Mouse (Mus musculus): ENCODE measurements around the gene Gm45716. TPM values are rescaled to one million over a fixed set of nuclear protein-coding genes. Genes with fewer than 3 reads are reported as not detected.
A peak's percentile ranks its signal among the peaks of the same experiment; 100 is the strongest.

Gene Gm45716
- polyA plus RNA-seq, 1 experiment from 2014 or later = 21.3 TPM

DNA sequence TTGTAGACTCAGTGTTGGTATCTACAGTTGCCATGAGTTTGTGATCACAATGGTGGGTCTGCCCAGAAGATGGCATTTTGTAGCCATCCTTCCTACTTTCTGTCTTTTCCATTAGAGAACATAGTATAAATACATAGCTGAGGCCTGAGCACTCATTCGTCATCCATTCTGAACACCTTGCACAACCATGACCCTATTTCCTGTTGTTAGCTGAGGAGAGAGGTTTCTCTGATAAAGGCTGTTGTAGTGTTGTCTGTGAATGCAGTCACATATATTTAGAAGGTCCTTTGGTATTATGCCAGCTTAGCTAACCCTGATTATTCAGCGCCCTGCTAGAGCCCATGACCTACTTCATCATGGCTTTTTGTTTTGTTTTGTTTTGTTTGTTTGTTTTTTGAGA lies 54.4 kb downstream of the Gm45716 start:
- Histone ChIP-seq H3K9ac (no peak overlapping the region), H3K4me1 (no peaks in the 10 kb centered on the region), H3K4me2 (no peak overlapping the region), H3K4me3 (no peak overlapping the region), H3K27me3 (no peaks in the 10 kb centered on the region), H3K36me3 (ENCODE audit: poor library complexity, severe bottlenecking) (no peaks in the 10 kb centered on the region), H3K27ac (no peak overlapping the region), H3K9me3 (replicated peaks) (no peaks in the 10 kb centered on the region)
- ATAC-seq = no peak
- WGBS = 90% methylated on average over 2 of the region's 2 CpGs

DNA sequence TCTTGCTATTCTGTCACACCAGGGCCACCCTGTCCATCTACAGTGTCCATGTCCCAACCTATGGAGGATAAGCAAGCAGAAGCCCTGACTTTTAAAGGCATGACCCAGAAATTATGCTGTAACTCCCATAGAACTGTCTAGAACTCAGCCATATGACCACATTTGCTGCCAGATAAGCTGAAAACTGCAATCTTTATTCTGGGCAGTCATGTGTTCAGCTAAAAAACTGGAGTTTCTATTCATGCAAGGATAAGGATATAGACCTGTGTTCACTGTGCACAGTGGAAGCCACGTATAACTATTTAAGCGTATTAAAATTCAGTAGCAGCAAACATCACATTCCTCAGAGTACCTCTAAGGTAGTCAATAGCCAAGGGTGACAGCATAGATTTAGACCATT lies 55.8 kb downstream of the Gm45716 start:
- WGBS = 94% methylated on average over 2 of the region's 2 CpGs
- no peak overlapping the region for H3K4me2 ChIP-seq
- no peak overlapping the region for H3K9ac ChIP-seq
- H3K27me3 ChIP-seq = no peaks in the 10 kb centered on the region
- no peak for ATAC-seq
- no peaks in the 10 kb centered on the region for H3K36me3 ChIP-seq (ENCODE audit: poor library complexity, severe bottlenecking)
- no peaks in the 10 kb centered on the region for H3K9me3 ChIP-seq (replicated peaks)
- no peaks in the 10 kb centered on the region for H3K4me1 ChIP-seq
- no peak overlapping the region for H3K4me3 ChIP-seq
- H3K27ac ChIP-seq = no peak overlapping the region

DNA sequence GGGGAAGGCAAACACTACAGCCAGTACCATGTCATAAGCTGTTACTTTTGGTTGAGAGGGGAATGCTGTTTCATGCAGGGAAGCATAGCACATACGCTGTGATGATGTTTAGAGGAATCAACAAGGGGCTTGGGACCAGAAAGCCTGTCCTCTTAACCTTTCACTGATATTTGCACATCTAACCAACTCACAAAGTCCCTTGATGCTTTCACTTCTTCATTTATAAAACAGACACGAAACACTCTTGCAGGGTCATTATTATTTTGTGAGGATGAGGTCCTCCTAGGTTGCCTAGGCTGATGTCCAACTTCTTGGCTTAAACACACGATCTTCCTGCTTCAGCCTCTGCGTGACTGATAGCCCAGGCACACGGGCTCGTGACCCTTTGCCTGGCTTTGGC lies 58.1 kb downstream of the Gm45716 start:
- no peak overlapping the region for H3K4me3 ChIP-seq
- 91% methylated on average over 6 of the region's 6 CpGs for WGBS
- no peaks in the 10 kb centered on the region for H3K27me3 ChIP-seq
- H3K27ac ChIP-seq = no peak overlapping the region
- no peaks in the 10 kb centered on the region for H3K9me3 ChIP-seq (replicated peaks)
- H3K4me2 ChIP-seq = no peak overlapping the region
- ATAC-seq = no peak
- peaks cover 12% of the 10 kb centered on the region for H3K4me1 ChIP-seq
- no peak overlapping the region for H3K9ac ChIP-seq
- no peaks in the 10 kb centered on the region for H3K36me3 ChIP-seq (ENCODE audit: poor library complexity, severe bottlenecking)

DNA sequence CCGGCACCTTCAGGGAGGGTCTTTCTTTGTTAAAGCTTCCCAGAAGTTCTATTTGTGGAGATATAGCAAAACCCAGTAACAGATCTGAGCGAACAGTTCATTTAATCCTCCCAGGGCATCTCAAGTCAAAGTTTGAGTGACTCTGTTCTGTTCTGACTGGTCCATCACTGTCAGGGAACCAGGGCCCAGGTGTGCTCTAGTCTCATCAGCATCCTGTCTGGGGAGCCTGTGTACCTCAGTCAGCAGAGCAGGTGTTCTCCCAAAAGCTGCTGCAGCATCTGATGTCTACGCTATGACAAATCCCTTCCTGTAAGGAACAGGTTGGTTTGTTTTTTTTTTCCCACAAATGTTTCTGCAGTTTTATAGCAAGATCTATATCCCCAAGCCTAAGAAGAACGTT lies 59.2 kb downstream of the Gm45716 start:
- H3K9me3 ChIP-seq (replicated peaks) = no peaks in the 10 kb centered on the region
- 90% methylated on average over 4 of the region's 4 CpGs for WGBS
- H3K27ac ChIP-seq = no peak overlapping the region

DNA sequence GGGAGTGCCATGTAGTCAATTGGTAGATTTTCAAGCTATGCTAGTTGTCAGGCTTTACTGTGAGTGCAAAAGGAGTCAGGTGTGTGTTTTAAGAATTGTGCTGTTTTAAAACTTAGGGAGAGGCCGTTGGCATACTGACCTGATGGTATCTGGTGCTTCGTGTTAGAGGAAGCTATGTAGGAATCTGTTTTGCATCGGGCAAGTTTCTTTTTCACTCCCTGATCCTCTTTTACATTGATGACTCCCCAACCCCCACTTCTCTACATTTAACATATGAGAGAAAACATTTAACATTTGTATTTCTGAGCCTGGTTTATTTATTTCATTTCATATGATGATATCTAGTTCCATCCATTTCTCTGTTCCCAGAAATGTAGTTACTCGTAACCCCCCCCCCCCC lies 60.3 kb downstream of the Gm45716 start:
- Histone ChIP-seq H3K27ac (no peak overlapping the region), H3K27me3 (no peaks in the 10 kb centered on the region), H3K9me3 (replicated peaks) (no peaks in the 10 kb centered on the region), H3K4me2 (no peak overlapping the region), H3K4me3 (no peak overlapping the region), H3K9ac (no peak overlapping the region), H3K36me3 (ENCODE audit: poor library complexity, severe bottlenecking) (no peaks in the 10 kb centered on the region), H3K4me1 (peaks cover 33% of the 10 kb centered on the region)
- WGBS = 82% methylated on average over 4 of the region's 4 CpGs
- no peak for ATAC-seq

More for the DNA sequence above, 59.2 kb downstream of the Gm45716 start:
- H3K36me3 ChIP-seq (ENCODE audit: poor library complexity, severe bottlenecking) = no peaks in the 10 kb centered on the region
- H3K27me3 ChIP-seq = no peaks in the 10 kb centered on the region
- H3K9ac ChIP-seq = no peak overlapping the region
- H3K4me3 ChIP-seq = no peak overlapping the region
- H3K4me2 ChIP-seq = no peak overlapping the region
- H3K4me1 ChIP-seq = peaks cover 22% of the 10 kb centered on the region
- ATAC-seq = no peak

DNA sequence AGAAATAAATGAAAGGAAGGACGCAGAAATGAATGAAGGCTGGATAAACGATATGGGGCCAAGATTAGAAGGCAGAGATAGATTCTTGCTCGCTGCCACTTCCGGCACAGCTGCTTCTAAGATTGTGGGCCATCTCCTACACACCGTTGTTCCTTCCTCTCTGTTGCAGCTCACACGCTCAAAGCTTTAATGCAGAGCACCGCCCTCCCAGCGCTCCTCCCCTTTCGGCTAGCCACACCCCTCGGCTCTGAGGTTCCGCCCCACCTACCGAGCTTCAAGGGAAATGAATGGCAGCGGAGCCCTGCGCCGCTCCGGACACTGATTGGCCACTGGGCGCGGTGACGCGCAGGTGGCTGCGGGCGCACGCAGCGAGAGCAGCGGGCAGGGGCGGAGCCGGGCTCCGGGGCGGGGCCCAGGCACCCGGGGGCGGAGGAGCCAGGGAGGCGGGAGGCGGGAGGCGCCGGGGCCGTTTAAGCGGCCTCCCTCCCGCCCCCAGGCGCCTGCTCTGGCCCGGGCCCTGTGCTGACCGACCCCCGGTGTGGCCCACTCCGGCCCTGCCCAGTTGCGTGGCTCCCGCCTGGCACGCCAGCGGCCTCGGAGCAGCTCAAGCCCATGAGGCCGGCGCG lies 61.7 kb downstream of the Gm45716 start, which contains the start of gene Mmd:
TSS of gene Mmd (plus strand) at position 432 of the 626 bp plus-strand sequence.
- H3K4me3 ChIP-seq = peak within 1 kb of the TSS; percentile 81
- H3K4me2 ChIP-seq = peak within 1 kb of the TSS; percentile 81
- H3K9me3 ChIP-seq (replicated peaks) = no peaks in the 10 kb centered on the region
- WGBS = under 1% methylated on average over 42 of the region's 51 CpGs
- H3K9ac ChIP-seq = peak within 1 kb of the TSS; percentile 92
- no peaks in the 10 kb centered on the region for H3K36me3 ChIP-seq (ENCODE audit: poor library complexity, severe bottlenecking)
- peak within 1 kb of the TSS; percentile 90 for H3K27ac ChIP-seq
- H3K27me3 ChIP-seq = no peaks in the 10 kb centered on the region
- ATAC-seq = peak; percentile 99
- peaks cover 33% of the 10 kb centered on the region for H3K4me1 ChIP-seq

DNA sequence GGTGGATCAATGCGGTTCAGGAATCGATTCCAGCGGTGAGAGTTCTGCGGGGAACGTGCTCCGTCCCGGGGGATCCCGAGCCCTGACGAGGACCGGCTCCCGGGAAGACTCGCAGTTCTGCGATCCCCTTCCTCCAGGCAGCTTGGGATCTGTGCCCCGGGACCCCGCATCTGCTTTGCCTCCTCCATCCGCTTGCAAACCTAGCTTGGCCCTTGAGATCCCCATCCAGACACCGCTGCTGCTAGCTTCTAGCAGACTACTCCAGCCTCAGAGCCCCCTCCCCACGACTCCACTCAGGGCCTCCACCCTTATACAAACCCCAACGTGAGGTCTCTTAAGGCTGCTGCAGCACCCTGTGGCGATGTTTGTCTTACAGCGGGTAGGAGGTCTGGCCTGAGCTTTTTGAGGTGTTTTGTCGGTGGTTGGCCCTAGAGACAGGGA lies 62.2 kb downstream of the Gm45716 start:
- H3K36me3 ChIP-seq (ENCODE audit: poor library complexity, severe bottlenecking) = no peaks in the 10 kb centered on the region
- no peak; the same call in 1 of the 2 replicates for ATAC-seq
- H3K4me2 ChIP-seq = peak overlapping the region; percentile 81
- WGBS = 0% methylated on average over 22 of the region's 22 CpGs
- no peaks in the 10 kb centered on the region for H3K27me3 ChIP-seq
- peaks cover 33% of the 10 kb centered on the region for H3K4me1 ChIP-seq
- H3K9ac ChIP-seq = peak overlapping the region; percentile 92
- peak overlapping the region; percentile 81 for H3K4me3 ChIP-seq
- no peaks in the 10 kb centered on the region for H3K9me3 ChIP-seq (replicated peaks)
- H3K27ac ChIP-seq = peak overlapping the region; percentile 90

DNA sequence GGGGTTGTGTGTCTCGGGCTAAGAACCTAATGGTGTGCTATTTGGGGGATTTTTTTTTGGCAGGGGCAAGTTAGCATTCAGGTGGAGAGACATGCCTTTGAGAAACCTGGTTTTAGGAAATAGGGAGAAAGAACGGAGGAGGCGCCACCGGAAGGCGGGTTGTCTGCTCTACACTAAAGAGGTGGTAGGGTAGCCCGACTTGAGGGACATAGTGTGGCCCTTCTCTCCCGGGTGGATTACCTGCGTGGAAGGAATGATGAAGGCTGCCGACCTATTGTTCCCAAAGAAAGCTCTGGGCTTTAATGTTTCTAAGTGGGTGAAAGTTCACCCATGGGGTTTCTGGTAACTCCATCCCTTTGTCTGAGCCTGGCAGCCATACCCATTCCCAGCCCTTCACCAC lies 62.7 kb downstream of the Gm45716 start:
- WGBS = 2% methylated on average over 9 of the region's 9 CpGs
- ATAC-seq = no peak
- H3K9ac ChIP-seq = peak overlapping the region; percentile 92
- no peaks in the 10 kb centered on the region for H3K9me3 ChIP-seq (replicated peaks)
- H3K4me2 ChIP-seq = peak overlapping the region; percentile 81
- H3K4me1 ChIP-seq = peaks cover 33% of the 10 kb centered on the region
- H3K27ac ChIP-seq = peak overlapping the region; percentile 90; the same call in 1 of the 2 replicates
- no peaks in the 10 kb centered on the region for H3K27me3 ChIP-seq
- no peaks in the 10 kb centered on the region for H3K36me3 ChIP-seq (ENCODE audit: poor library complexity, severe bottlenecking)
- peak overlapping the region; percentile 81 for H3K4me3 ChIP-seq

DNA sequence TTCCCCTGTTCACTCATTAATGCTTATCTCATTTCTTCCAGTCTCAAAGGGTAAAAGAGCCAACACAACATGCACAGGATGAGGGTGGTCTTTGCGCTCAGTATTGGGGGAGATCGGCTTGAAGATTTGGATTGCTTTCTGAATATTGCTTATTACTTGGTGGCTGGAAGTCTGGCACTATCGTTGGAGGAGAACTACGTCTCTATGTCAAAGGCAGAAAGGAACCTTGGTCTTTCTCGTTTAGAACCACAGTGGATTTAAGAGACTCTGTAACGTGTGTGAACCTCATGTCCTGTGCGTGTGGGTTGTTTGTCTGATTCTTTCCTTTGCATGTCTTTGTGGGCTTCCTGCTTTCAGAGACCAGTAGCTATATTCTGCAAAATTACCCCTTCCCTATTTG lies 63.2 kb downstream of the Gm45716 start:
- H3K4me1 ChIP-seq = peaks cover 33% of the 10 kb centered on the region
- no peak for ATAC-seq
- peak overlapping the region; percentile 92 for H3K9ac ChIP-seq
- no peaks in the 10 kb centered on the region for H3K27me3 ChIP-seq
- H3K27ac ChIP-seq = no peak overlapping the region
- H3K9me3 ChIP-seq (replicated peaks) = no peaks in the 10 kb centered on the region
- peak overlapping the region; percentile 81 for H3K4me2 ChIP-seq
- no peaks in the 10 kb centered on the region for H3K36me3 ChIP-seq (ENCODE audit: poor library complexity, severe bottlenecking)
- peak overlapping the region; percentile 81 for H3K4me3 ChIP-seq
- WGBS = 62% methylated on average over 7 of the region's 7 CpGs

DNA sequence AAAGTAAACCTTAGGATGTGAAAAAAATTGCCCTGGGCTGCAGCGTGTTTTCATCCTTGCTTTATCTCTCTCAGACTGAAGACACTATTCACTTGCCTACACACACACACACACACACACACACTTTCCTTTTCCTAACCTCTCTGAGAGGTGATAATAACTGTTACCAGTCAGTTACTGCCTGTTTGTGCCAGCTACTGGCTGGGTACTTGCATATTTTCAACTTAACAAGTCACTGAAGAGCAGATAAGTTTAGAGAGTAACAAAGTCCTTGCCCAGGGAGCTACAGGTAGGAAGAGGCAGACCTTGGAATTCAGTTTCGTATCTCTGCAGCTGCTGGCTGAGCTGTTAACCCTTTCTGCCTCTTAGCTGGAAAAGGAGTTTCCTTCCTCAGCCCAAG lies 64.4 kb downstream of the Gm45716 start:
- H3K4me1 ChIP-seq = peaks cover 33% of the 10 kb centered on the region
- 0 out of 2 replicates have a peak overlapping the region, but pooled peaks have one; percentile 0 for H3K4me2 ChIP-seq
- no peaks in the 10 kb centered on the region for H3K27me3 ChIP-seq
- H3K9me3 ChIP-seq (replicated peaks) = no peaks in the 10 kb centered on the region
- H3K9ac ChIP-seq = no peak overlapping the region
- ATAC-seq = no peak
- H3K27ac ChIP-seq = no peak overlapping the region
- H3K36me3 ChIP-seq (ENCODE audit: poor library complexity, severe bottlenecking) = no peaks in the 10 kb centered on the region
- WGBS = 38% methylated on average over 2 of the region's 2 CpGs
- no peak overlapping the region for H3K4me3 ChIP-seq

DNA sequence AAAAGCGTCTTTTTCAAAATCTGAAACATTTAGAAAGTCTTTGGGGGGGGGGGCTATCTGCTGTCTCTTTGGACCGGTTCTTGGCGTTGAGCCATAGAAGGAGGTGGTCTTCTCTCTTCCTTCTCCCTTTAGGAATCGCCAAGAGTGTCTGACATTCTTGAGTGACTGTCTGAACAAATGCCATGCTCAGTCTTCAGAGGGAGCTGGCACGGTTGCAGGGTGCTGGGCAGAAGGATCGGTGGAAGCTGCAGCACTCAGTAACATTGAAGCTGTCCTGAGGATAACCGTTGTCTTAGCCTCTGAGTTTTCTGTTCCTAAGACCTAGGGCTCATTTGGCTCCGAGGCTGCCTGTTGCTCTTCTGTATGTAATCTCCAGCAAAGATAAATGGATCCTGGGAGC lies 64.9 kb downstream of the Gm45716 start:
- Histone ChIP-seq H3K27ac (no peak overlapping the region), H3K36me3 (ENCODE audit: poor library complexity, severe bottlenecking) (peaks cover 3% of the 10 kb centered on the region), H3K9ac (no peak overlapping the region), H3K4me1 (peaks cover 33% of the 10 kb centered on the region), H3K4me2 (0 out of 2 replicates have a peak overlapping the region, but pooled peaks have one; percentile 0), H3K27me3 (no peaks in the 10 kb centered on the region), H3K4me3 (no peak overlapping the region), H3K9me3 (replicated peaks) (no peaks in the 10 kb centered on the region)
- 73% methylated on average over 8 of the region's 8 CpGs for WGBS
- no peak for ATAC-seq

DNA sequence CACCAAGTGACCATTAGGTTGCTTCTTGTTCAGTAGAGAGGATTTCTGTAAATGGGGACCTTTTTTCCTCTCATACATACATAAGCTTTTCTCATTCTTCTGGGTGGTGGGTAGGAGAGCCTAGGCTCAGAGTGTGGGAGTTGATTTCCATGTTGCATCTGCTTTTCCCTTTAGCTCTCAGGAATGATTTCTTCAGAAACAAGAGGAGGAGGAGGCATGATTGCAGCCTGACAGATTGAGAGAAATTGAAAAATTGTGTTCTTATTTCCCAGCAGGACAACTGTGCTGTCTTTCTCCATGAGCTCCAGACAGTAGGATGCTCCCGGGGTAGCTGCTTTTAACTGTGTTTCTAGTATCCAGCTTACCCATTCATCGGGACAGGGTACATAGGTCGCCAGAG lies 67.1 kb downstream of the Gm45716 start:
- Histone ChIP-seq H3K4me2 (no peak overlapping the region), H3K4me1 (peaks cover 29% of the 10 kb centered on the region), H3K9ac (no peak overlapping the region), H3K27me3 (no peaks in the 10 kb centered on the region), H3K9me3 (replicated peaks) (no peaks in the 10 kb centered on the region), H3K36me3 (ENCODE audit: poor library complexity, severe bottlenecking) (peaks cover 10% of the 10 kb centered on the region), H3K4me3 (no peak overlapping the region), H3K27ac (no peak overlapping the region)
- 89% methylated on average over 3 of the region's 3 CpGs for WGBS
- ATAC-seq = no peak

DNA sequence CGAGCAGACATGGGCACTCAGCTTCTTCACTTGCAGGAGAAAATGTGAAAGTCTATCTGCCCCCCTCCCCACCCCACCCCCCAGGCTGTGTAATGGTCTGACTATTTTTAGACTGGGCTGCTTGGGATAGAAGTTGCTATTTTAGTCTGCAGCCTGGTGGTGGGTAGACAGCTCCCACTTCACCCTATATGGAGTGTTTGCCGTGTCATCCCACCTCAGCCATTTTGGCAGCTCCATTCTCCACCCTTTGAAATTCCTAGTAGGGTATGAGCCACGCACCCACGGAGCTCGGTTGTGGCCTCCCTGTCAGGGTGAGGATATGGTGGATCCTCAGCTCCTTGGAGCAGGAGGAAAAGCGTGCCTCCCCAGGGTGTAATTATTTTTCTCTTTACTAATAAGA lies 68.2 kb downstream of the Gm45716 start:
- 90% methylated on average over 6 of the region's 6 CpGs for WGBS
- Histone ChIP-seq H3K4me1 (peaks cover 20% of the 10 kb centered on the region), H3K4me3 (no peak overlapping the region), H3K27me3 (no peaks in the 10 kb centered on the region), H3K4me2 (no peak overlapping the region), H3K9me3 (replicated peaks) (no peaks in the 10 kb centered on the region), H3K36me3 (ENCODE audit: poor library complexity, severe bottlenecking) (peaks cover 21% of the 10 kb centered on the region), H3K9ac (no peak overlapping the region), H3K27ac (no peak overlapping the region)
- no peak for ATAC-seq
